Mouse (Mus musculus) thymus, adult 2 months (tissue): ENCODE measurements around the gene Kdm1b.

Source experiments
- CTCF ChIP-seq: fragments of 200-500 bp; IDR thresholded peaks from 2 replicates; pipeline ENCODE4 v1.5.1; 2012; ENCODE audit warnings: mild to moderate bottlenecking, control low read depth, low read length, moderate library complexity, borderline replicate concordance; ENCODE audit not compliant: control insufficient read depth, poor library complexity, insufficient read depth; ENCODE audit errors: extremely low read depth
- POLR2A ChIP-seq: fragments of 200-500 bp; IDR thresholded peaks from 2 replicates; pipeline ENCODE4 v1.6.1; 2012; ENCODE audit warnings: mild to moderate bottlenecking, low read length, control low read depth, moderate library complexity; ENCODE audit not compliant: control insufficient read depth, poor library complexity, insufficient read depth; ENCODE audit errors: extremely low read depth

DNA sequence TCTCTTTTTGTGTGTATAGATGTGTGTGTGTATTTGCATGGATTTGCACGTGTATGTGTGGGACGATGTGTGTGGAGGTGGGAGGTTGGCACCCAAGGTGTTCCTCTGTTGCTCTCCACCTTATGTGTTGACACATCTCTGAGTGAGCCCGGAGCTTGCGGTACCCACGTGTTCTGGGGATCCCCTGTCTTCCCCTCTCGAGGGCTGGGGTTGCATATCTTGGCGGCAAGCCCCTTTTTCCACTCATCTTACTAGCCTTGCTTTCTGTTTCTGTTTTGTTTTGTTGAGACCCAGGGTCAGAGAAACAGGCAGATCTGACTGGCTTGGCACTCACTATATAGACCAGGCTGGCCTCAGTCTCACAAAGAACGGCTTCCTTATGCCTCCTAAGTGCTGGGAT lies 89.8 kb downstream of the Kdm1b start:
- TF ChIP-seq POLR2A (no peak), CTCF (no peak)
